Mouse (Mus musculus): Measurements from ENCODE around the gene Pisd.
"Not testable (repeated sequence)": the region's sequence is repeated elsewhere in the genome, so short reads cannot be mapped to it uniquely, and the experiment has no call there.

The Pisd gene

DNA sequence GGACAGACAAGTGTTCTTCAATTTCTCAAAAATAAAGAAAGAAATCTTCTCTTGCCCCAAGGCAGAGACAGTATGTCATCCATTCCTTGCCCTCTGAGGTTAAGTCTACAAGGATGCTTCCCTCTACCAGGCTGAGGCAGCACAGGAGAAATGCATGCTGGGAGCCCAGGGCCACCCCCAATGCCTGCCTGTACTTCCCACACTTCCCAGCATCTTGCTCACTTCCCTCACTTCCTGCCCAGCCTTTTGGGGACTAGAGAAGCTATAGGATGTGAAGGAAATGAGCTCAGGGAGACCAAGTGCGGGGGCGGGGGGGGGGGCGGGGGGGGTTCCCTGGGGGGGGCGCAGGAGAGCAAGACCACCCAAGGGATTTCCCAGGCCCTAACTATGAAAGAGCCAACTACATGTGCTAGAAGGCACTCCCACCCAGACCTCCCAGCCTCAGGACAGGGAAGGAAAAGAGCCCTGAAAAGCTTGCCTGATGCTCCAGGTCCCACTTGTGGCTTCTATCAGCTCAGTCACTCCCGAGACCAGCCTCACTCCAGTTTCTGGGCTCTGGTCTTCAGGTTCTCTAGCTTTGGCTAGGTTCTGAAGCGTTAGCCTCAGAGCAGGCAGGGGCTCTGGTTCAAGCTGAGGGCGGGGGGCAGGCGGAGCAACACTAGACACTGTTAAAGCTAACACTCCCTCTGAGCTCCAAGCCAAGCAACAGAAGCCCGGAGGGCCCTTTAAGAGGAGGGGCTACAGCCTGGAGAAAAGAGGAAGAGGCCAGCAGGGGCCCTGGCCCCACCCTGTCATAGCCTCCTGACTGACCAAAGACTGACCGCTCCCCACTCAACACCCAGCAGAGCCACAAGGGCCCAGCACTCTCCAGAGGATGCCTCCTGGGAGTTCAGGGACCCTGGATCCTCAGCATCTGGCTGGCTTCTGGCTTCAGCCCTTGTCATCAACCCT lies 39.5 kb downstream of the Pisd start:
- DNase-seq: peak; percentile 96

DNA sequence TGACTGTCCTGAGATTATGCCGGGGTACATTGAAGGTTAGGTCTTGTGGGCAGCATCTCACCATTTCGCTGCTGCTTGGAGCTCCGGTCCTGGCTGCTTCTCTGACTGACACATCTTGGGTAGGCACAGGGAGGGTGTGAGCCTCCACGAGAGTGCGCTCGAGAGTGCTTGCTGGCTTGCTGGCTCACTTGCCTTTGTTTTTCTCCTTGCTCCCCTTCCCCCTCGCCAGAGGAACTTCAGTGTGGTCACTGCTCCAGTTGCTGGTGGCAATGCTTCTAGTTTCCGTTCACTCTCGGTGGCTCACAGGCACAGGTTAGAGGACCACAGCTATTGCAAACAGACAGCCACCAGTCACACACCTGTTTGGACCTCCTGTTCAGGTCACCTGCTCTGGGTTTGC lies 43.3 kb downstream of the Pisd start:
- DNase-seq: peak; percentile 78

DNA sequence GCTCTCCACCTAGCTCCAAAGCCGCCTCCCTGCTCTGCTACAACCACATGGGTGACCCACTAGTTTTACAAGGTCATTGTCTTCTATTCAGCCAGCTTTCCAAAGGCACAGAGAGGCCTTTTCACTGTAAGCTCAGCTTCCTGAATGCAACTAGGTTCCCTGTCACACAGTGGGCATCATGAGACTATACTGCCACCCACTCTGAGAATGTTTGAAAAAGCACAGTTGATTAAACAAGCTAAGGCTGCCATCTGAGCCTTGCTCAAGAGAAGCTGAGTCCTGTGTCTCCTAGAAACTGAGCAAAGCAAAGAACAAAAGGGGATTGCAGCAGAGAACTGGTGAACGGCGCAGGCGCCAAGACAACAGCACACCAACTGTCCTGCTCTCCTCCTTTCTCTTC lies 44.1 kb downstream of the Pisd start:
- DNase-seq: peak; percentile 26

DNA sequence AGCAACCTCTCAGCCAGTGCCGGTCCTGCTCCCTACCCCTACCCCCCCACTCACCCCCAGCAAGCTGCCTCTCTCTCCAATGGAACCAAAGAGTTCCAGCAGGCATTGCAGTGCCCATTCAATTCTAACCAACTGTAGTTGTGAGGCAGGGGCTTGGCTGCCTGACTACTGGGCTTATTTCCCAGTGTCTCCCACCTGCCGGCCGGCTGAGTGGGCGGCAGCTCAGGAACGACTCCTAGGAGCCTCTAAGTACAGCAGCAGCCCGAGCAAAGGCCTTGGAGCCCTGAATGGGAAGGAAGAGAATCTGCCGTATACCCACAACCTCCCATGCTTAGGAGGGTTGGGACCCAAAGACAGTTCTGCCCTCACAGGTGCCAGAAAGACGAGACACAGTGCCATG lies 44.6 kb downstream of the Pisd start:
- not testable (repeated sequence) for DNase-seq

DNA sequence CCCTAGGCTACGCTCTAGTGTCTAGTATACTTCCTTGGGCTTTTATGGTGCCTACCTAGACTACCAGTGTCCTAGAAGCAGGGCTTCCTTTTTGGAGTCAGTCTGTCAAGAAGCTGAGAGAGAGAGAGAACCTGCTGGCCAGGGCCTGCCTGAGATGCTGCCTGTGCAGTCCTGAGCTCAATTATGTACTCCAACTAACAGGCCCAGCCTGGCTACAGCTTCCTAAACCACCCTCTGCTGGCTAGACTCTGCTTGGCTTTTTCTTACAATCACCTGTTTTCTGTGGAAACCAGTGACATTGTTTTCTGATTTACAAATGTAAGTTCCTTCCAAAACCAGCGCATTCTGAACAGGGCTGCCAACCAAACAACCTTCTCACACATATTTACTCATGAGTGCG lies 45.3 kb downstream of the Pisd start:
- DNase-seq: no peak

DNA sequence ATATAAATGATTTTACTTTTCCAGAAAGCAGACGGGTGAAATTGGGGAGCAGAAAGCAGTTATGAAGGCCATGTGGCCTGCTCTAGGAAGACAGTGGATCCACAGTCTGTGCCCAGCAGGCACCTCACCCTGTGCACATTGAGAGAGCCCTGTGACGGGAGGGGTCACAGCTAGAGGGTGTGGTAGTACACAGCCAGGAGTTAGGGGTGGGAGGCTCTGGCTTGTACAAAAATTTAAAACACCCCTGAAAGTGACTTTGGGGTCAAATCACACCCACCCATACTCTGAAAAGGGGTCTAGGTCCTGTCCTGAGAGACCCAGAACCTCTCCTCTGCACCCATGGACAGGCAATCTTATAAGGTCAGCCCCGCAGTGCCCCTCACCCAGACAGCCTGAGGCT lies 48.7 kb downstream of the Pisd start:
- DNase-seq: not testable (repeated sequence)

DNA sequence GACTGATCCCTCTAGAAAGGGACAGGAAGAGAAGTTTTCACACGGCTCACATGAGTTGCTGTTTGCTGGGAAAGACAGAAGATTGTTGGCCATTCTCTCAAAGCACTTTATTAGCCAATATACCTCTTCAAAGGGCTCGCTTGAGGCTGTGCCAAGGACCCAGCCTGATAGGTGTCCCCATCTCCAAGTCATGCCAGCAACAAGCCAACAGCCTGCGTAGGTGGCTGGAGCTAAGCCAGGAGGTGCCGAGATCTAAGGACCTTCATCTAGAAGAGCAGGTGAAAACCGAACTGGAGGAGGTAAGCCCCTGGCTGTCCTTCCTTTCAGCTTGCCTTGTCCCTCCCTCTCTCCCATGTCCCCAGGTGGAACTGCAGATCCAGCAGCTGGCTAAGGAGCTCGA lies 49.7 kb downstream of the Pisd start:
- DNase-seq: peak; percentile 67

DNA sequence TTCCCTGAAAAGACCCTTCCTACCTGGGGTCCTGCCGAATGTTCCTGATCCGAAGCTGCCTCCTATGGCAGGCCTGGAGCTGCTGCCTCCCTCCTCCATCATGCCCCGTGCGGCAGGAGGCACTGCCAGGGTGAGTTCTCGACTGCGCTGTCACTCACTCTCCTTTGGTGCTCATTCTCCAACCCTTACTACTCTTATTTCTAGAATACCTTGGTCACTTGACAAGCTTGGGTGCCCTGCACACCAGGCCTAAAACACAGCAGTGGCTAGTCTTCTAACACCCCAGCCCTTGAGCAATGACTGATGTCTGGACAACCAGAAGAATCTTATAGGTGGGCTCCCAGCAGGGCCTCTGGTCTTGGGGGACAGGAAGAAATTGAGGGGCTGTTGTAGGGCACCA lies 51.6 kb downstream of the Pisd start:
- not testable (repeated sequence) for DNase-seq

DNA sequence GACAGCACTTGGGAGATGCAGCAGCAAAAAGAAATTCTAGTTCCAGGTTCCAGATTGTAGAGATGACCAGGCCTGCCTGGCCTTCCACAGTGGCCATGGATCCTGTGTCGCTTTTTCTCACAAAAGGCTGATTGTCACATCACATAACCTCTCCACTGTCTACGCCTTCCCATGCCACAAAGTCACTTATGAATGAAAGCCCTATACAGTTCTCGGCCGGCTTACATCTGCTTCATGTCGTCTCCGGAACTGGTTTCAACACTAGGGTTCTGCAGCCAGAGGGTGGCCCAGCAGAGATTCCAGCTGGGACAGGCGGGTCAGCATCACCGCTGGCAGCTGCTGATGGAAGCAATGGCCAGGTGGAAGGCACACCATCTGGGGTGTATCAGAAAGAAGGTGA lies 56.6 kb downstream of the Pisd start:
- no peak for DNase-seq

DNA sequence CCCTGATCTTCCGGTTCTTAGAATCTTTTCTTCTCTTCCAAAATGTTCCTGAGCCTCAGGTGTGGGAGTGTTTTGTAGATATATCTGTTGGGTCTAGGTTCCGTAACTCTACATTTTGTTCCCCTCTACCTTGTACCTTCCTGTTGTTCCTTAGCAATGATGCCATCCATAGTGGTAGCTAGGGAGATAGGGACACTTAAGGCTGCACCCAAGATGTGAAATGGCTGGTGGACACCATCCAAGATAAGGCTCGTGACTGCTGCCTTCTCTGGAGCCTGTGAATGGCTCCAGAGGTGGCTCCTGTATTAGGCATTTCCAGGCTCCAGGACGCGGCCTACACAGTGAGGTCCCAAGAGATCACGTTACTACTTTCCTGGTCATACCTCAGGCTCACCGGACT lies 57.1 kb downstream of the Pisd start:
- no peak for DNase-seq

DNA sequence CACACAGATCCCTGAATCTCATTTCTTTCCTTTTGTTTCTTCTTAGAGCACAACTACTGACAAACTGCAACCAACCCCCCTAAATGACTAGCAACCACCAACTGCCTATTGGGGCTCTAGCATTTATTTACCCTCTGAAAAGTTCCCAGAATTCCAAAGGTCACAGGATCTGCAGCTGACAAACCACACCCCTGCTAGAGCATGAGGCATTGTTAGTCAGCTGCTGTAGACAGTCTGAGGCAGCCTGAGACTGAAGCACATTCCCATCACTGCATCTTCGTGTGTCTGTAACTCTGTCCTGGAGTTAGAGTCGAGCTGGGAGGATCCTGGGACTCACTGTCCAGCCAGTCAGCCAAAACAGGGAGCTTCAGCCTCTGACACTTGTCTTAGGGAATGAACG lies 60.0 kb downstream of the Pisd start:
- DNase-seq: peak; percentile 32

DNA sequence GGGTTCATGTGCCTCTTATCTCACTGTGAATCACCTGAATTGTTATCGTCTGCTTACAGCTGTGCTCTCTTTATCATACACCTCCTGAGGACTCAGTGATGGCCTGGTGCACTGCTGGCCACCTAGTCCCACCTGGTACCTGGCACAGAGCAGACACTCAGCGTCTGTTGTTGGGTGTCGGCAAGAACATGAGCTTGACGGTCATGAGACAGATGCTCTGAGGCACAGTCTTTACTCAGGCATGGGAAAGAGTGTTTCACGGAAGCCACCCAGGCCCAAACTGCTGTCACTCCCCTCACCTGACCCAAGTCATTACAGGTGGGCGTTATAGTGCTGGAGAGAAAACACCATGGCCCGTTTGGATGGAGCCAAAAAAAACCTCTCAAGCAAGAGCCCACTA lies 61.5 kb downstream of the Pisd start:
- no peak for DNase-seq

DNA sequence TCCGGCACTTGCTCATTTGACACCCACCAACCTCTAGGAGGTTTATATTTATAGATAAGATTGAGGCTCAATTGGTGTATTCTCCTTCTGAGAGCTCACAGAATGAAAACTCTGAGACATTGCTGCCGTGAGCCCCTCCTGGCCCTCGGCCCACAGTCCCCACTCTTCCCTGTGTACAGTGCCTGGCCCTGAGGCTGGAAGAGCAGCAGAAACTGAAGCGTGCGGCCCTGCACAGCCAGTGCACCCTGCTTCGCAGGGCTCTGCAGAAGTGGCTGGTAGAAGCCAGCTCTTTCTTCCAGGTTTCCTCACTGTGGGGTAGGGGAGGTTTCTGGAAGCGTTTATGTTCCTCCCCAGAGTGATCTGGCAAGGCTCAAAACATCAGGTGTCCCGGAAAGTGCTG lies 62.7 kb downstream of the Pisd start:
- not testable (repeated sequence) for DNase-seq

DNA sequence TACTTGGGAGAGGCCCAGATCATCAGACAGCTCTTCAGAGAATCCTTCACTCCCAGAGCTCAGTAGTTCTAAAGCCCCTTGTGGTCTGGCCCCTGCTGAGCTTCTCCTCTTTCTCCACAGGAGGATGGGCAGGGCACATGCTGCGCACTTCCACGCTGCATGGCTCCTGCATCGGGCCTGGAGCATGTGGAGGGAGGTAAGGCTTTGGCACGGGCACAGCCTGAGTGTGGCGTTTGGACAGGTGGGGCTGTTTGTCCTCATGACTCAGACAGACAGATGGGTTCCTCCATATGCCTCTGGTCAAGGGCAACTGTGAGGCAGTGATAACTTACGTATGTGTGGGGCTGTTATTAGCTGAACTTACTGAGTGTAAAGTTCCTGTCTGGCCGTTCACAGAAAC lies 63.2 kb downstream of the Pisd start:
- no peak for DNase-seq

DNA sequence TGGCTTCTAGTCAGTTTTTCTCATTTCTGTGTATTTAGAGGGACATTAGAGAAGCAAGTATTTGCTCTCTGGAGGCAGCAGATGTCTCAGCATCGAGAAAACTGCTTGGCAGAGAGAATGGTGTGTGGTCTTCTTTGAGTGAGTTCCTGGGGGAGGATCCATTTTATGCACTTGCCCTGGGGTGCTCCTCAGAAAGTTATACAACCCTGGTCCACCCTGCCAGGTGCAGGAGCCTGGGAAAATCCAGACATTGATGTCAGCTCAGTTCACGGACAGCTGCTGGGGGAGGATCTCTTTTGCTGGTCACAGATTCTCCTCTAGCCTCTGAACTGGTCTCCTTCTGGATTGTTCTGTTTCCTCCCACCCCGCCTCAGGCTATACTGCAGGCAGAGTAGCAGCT lies 64.1 kb downstream of the Pisd start:
- DNase-seq: no peak

DNA sequence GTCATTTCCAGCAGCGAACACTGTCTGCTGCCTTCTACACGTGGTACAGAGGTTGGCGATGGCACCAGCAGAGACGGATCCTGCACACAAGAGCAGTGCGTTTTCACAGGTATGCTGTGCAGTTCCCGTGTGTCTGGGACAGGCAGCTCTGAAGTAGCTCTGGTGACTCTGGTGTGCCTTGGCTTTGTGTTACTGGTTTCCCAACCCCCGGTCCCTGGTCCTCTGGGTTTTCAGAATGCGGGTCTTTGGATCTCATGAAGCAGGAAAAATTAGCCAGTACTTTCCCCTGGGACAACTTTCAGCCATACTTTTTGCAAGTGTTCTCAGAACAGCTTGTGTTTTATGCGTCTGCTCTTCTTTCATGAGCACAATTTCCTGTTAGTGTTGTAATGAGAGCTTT lies 65.0 kb downstream of the Pisd start:
- no peak for DNase-seq

DNA sequence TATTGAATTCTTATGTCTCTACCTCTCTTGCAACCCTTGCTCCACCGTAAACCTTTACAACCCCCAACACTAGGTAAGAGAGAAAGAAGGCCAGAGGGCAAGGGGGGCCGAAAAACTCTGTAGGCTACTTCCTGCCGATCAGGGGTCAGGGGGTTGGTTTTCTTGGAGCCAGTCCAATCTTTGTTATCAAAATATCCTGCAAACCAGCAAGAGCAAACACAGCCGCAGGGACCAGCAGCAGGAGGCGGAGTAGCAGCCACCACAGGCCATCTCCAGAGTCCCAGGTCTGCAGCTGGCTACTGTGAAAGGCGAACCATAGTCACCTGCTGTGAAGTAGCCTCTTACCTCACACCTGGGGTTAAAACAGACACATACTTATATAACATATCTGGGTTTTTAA lies 66.5 kb downstream of the Pisd start:
- no peak for DNase-seq

DNA sequence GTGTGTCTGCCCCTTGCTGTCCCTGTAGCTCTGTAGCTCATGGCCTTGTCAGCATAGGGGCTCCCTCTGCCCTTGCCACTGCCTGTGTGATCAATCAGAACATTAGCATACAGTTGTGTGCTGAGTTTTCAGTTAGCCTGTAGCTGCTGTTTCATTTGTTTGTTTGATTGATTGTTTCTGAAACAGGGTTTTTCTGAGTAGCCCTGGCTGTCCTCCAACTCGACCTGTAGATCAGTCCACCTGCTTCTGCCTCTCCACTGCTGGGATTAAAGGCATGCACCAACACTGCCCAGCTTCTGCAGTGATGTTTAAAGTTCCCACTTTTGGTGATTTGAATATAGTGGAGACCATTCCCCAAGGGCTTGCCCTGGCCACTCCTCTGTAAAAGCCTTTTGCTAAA lies 67.7 kb downstream of the Pisd start:
- no peak for DNase-seq

DNA sequence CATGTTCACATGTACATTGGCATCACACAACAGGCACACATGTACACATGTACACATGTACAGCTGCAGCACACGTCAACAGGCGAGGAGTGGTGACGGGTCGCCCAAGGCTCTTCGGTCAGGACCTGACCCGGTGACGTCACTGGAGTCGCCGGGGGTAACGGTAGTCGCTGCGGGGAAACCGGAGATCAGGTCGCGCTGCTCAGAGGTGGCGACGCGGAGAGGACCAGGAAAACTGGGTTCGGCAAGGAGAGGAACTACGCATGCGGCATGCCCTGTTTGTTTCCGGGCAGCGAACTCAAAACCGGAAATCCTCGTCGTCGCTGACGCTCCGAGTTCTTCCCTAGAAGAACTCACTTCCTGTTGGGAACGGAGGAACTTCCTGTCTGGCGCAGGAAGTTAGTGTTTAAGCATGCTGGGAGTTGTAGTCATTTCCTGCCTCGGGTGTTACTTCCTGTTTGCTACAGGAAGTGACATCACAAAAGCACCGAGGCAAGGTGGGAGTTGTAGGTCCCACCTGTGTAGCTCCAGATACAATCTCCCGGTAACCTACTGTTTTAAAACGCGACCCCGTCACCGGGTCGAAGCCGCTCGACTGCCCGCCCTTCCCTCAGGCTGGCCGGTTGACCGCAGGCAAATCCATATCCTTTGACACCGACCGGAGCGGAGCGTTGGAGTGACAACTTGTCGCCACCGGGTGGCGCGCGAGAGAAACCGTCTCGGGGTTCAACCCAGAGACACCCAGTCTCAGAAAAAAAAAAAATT lies 71.6 kb downstream of the Pisd start:
- peak; percentile 97 for DNase-seq

DNA sequence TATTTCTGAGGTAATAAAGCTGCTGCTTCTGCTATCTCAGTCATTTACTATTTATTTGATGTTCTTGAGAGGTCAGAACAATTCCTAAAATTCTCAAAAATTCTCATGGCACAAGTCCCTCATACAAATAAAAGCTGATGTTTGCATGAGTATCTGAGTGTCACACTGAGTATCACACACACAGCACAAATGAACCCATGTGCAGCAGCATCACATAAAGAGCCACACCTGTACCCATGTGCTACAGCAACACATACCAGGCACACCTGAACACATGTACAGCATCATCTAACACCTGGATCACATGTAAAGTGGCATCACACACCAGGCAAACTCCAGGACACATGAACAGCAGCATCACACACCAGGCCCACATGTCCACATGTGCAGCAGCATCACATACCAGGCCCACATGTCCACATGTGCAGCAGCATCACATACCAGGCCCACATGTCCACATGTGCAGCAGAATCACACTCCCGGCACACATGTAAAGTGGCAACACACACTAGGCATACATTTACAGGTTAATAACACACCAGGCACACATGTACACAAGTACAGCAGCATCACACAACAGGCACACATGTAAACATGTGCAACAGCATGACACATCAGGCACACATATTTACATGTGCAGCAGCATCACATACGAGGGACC lies 72.3 kb downstream of the Pisd start:
- no peak for DNase-seq

DNA sequence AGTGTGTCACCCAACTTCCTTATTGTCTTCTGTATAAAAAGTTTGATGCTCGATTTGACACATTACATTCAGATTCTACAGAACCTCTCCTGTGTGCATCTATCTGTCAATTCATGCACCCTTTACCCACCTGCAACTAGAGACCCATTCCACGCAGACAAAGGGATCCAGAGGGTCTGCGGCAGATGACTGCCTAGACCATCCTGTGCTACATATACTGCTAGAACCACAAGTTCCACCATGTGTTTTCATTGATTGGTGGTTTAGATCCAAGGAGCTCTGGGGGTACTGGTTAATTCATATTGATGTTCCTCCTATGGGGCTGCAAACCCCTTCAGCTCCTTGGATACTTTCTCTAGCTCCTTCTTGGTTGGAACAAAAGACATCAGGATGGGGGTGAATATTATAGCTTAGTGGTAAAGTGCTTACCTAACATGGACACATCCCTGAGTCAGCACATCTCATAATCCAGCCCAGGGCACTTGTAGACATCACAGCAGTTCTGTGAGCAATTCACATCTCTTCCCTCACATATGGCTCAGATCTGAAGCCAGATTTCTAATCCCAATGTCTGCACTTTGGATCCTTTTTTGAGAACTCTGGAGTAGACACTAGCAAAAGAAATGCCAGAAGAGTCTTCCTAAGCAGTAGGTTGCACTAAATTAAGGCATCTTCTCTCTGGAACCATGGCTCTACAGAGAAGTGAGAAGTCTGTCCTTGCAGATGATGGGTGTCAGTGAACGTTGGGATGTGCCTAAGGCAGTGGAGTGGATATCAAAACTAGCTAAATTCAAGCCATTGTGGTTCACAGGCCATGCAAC lies 73.0 kb downstream of the Pisd start:
- no peak for DNase-seq

DNA sequence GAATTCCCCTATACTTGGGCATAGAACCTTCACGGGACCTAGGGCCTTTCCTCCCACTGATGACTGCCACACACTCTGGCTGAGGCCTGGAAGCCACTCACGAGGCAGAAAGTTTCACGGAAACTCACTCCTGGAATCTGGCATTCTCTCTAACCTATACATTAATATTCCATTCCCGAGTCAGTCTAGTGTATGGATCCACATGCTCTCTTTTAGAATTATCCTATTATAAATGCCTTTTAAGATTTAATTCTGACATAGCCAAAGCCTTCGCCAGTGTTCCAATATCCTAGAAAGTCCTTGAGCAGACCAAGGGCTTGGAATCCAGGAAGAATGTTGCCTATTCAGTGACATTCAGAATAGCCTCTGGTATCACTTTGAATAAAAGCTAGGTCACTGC lies 74.0 kb downstream of the Pisd start:
- no peak for DNase-seq
